Mouse (Mus musculus): ENCODE results near the gene Atraid.

DNA sequence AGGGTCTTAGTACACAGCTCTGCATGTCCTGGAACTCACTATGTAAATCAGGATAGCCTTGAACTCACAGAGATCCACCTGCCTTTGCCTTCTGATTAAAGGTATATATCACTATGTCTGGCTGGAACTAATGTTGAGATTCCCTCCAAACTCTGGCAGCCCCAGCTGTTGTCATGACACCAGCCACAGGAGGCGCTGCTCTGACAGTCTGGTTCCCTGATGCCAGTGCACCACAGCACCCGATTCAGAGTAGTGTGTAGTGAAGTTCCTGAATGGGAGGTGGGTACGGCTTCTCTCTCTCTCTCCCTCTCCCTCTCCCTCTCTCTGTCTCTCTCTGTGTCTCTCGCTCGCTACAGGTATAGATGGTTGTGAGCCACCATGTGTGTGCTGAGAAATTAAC lies 34.2 kb downstream of the Atraid start:
- TF ChIP-seq POLR2A (IDR thresholded peaks at IDR 0.05; ENCODE audit: low read depth, low read length): no peak
- peak; percentile 70; the same call in 1 of the 2 replicates for TF ChIP-seq CTCF (IDR thresholded peaks at IDR 0.05; ENCODE audit: borderline replicate concordance, insufficient read depth, low read length)

All from embryonic fibroblast, embryonic 13.5 days (primary cell).